Mouse (Mus musculus) MEL (cell line): ENCODE results near the gene Cnn3.

Experiments
- E2F4 ChIP-seq: IDR thresholded peaks from 2 replicates; pipeline ENCODE4 v1.6.1; 2011; ENCODE audit warnings: low read depth, low read length, improper control_type of control experiment, borderline replicate concordance
- GABPA ChIP-seq: IDR thresholded peaks from 2 replicates; pipeline ENCODE4 v1.6.1; 2012; ENCODE audit warnings: low read depth, mild to moderate bottlenecking, inconsistent platforms, low read length, improper control_type of control experiment, moderate library complexity
- POLR2A ChIP-seq, 2 experiments: IDR thresholded peaks; 2 replicates each; pipeline ENCODE4 v1.6.1; 2011 to 2012; ENCODE audit warnings: low read length in 2 of 2, mild to moderate bottlenecking in 2 of 2, control low read depth in 1 of 2, improper control_type of control experiment in 1 of 2, low read depth in 1 of 2, moderate library complexity in 1 of 2; ENCODE audit not compliant: control insufficient read depth in 1 of 2, insufficient read depth in 1 of 2, poor library complexity in 1 of 2
- POLR2AphosphoS2 ChIP-seq: IDR thresholded peaks from 2 replicates; pipeline ENCODE4 v1.6.1; 2011; ENCODE audit warnings: low read length, improper control_type of control experiment

GRCm38 (mm10) chr3:121483266-121484161, 57.2 kb downstream of the Cnn3 start:
- TF ChIP-seq POLR2AphosphoS2 (no peak), GABPA (no peak), E2F4 (no peak), POLR2A (IDR thresholded peaks at IDR 0.05; ENCODE audit: control insufficient read depth in 1 of 2, insufficient read depth in 1 of 2, low read depth in 1 of 2, low read length in 2 of 2, poor library complexity in 1 of 2) (no peak)
